Mouse (Mus musculus) liver, postnatal 0 days (tissue): ENCODE data around the gene Adam10. TPM values are rescaled to one million over a fixed set of nuclear protein-coding genes. Genes with fewer than 3 reads are reported as not detected.

ENCODE experiments used
- ATAC-seq: fragments of 200-750 bp; cut with Nextera tagmentation; 2 replicates; pipeline ENCODE4 v1.8.0; 2017; ENCODE audit warnings: mild to moderate bottlenecking, moderate library complexity
- DNase-seq: peaks from one replicate; pipeline ENCODE4 v3.0.0-alpha.2; 2016
- H3K27ac ChIP-seq: fragments of 300-500 bp; sonication (generic); 2 replicates; pipeline ENCODE4 v1.5.1; 2014; ENCODE audit warnings: antibody characterized with exemption, moderate library complexity, mild to moderate bottlenecking, low read depth
- H3K27me3 ChIP-seq: fragments of 300-500 bp; sonication (generic); 2 replicates; pipeline ENCODE4 v1.6.1; 2014; ENCODE audit warnings: low read length, control low read depth, mixed read lengths; ENCODE audit not compliant: insufficient read depth
- H3K36me3 ChIP-seq: fragments of 300-500 bp; sonication (generic); replicated peaks from 2 replicates; pipeline ENCODE4 v1.6.1; 2014; ENCODE audit warnings: mild to moderate bottlenecking, control low read depth, low read length, moderate library complexity, mixed read lengths; ENCODE audit not compliant: insufficient read depth
- H3K4me1 ChIP-seq: fragments of 300-500 bp; sonication (generic); 2 replicates; pipeline ENCODE4 v1.6.1; 2014; ENCODE audit warnings: antibody characterized with exemption, mild to moderate bottlenecking, control low read depth; ENCODE audit not compliant: insufficient read depth
- H3K4me2 ChIP-seq: fragments of 300-500 bp; sonication (generic); 2 replicates; pipeline ENCODE4 v1.6.1; 2014; ENCODE audit warnings: low read depth, mild to moderate bottlenecking, low read length, moderate library complexity, mixed read lengths
- H3K4me3 ChIP-seq: fragments of 300-500 bp; sonication (generic); 2 replicates; pipeline ENCODE4 v1.5.1; 2014; ENCODE audit warnings: low read depth, low read length
- H3K9ac ChIP-seq: fragments of 300-500 bp; sonication (generic); replicated peaks from 2 replicates; pipeline ENCODE4 v1.6.1; 2014; ENCODE audit warnings: mild to moderate bottlenecking, moderate library complexity
- H3K9me3 ChIP-seq: fragments of 300-500 bp; sonication (generic); 2 replicates; pipeline ENCODE4 v1.6.1; 2016; ENCODE audit warnings: mild to moderate bottlenecking, control low read depth, low read length, mixed read lengths
- CTCF ChIP-seq: sonication (generic); IDR thresholded peaks from 2 replicates; pipeline ENCODE4 v1.5.1; 2016; ENCODE audit warnings: antibody characterized with exemption, low read depth
- EP300 ChIP-seq: IDR thresholded peaks from 2 replicates; pipeline ENCODE4 v1.6.1; 2016; ENCODE audit warnings: antibody characterized with exemption, low read depth, mild to moderate bottlenecking
- WGBS: fragments of 180-500 bp; shearing (Covaris S2); extraction: QIAGEN DNeasy Blood & Tissue Kit; methylation state at CpG from one replicate; pipeline ENCODE4 v1.1.7; 2014; ENCODE audit not compliant: insufficient replicate concordance; 5-methylcytosine and 5-hydroxymethylcytosine counted together
- polyA plus RNA-seq: library from polyadenylated mRNA; unstranded; fragments of >200 nt; fragmentation: Nextera tagmentation; extraction: Ambion mirVana; gene quantifications from 2 replicates; pipeline ENCODE4 v1.2.1, GENCODE M21; 2015

Gene Adam10
- polyA plus RNA-seq, 1 experiment from 2014 or later = 36.7 TPM

DNA sequence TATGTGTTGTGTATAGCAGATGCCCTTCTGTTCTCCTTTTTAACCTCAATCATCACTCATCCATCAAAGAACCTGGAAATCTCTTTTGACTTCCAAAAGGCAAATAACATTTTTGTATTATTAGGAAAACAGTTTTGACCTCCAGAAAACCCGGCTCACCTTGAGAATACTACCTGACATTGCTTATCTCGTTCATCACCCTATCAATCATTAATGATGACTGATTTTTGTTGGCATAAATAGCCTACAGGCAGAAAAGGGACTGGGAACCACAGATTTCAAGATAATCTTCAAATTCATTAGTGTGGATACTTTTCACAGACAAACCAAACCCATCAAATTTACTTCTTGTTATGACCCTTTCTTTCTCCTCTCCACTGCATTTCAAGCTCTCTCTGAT lies 24.9 kb upstream of the Adam10 start:
- Histone ChIP-seq H3K27me3 (no peaks in the 10 kb centered on the region), H3K9ac (peak overlapping the region; percentile 46), H3K4me2 (peak overlapping the region; percentile 90), H3K4me3 (peak overlapping the region; percentile 99), H3K27ac (peak overlapping the region; percentile 77), H3K4me1 (peaks cover 31% of the 10 kb centered on the region), H3K9me3 (no peaks in the 10 kb centered on the region), H3K36me3 (peaks cover 19% of the 10 kb centered on the region)
- TF ChIP-seq CTCF = no peak
- no peak for TF ChIP-seq EP300
- 57% methylated on average over 2 of the region's 2 CpGs for WGBS
- ATAC-seq (no peak), DNase-seq (no peak)

DNA sequence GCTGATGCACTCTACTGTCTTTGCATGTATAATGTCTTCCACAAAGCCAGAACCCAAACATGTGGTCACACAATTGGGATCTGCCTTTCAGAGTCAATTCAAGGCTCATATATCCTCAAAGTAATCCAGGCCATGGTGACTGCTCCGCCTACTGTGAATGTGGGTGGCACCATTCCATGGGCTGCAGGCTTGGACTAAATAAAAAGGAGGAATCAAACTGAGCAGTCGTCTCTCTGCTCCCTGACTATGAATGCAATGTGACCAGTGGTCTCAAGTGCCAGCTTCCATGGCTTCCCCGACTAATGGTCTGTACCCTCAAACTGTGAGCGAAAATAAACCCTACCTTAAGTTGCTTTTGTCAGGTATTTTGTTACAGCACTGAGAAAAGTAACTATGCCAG lies 24.3 kb upstream of the Adam10 start:
- 74% methylated on average over 4 of the region's 4 CpGs for WGBS
- H3K36me3 ChIP-seq = peaks cover 13% of the 10 kb centered on the region
- peak overlapping the region; percentile 99 for H3K4me3 ChIP-seq
- no peaks in the 10 kb centered on the region for H3K27me3 ChIP-seq
- peak overlapping the region; percentile 90 for H3K4me2 ChIP-seq
- H3K4me1 ChIP-seq = peaks cover 31% of the 10 kb centered on the region
- peak overlapping the region; percentile 46 for H3K9ac ChIP-seq
- peak overlapping the region; percentile 77 for H3K27ac ChIP-seq
- DNase-seq (peak; percentile 21), ATAC-seq (no peak)
- H3K9me3 ChIP-seq = no peaks in the 10 kb centered on the region
- TF ChIP-seq EP300 = no peak
- TF ChIP-seq CTCF = no peak

DNA sequence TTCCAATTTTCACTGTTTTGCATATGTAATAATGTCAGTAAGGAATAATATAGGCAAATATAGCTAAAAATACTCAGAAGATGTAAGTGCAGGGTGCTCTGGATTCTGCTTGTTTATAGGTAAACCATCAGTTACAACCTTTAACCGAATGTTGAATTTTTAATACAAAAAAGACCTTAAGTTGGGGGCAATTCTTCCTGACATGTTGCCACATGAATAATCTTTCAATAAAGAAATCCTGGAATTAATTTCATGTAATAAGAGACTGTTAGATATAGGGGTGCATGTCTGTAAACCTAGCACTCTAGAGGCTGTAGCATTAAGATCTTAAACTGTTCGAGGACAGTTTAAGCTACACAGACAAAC lies 23.1 kb upstream of the Adam10 start:
- Histone ChIP-seq H3K36me3 (peaks cover 7% of the 10 kb centered on the region; the same call in 1 of the 2 replicates), H3K9me3 (no peaks in the 10 kb centered on the region), H3K27me3 (no peaks in the 10 kb centered on the region), H3K4me3 (peak overlapping the region; percentile 99), H3K9ac (peak overlapping the region; percentile 100), H3K4me2 (peak overlapping the region; percentile 90), H3K27ac (peak overlapping the region; percentile 100), H3K4me1 (peaks cover 29% of the 10 kb centered on the region)
- no peak for TF ChIP-seq CTCF
- no peak for TF ChIP-seq EP300
- ATAC-seq (no peak), DNase-seq (no peak)
- WGBS = 32% methylated on average over 2 of the region's 2 CpGs

DNA sequence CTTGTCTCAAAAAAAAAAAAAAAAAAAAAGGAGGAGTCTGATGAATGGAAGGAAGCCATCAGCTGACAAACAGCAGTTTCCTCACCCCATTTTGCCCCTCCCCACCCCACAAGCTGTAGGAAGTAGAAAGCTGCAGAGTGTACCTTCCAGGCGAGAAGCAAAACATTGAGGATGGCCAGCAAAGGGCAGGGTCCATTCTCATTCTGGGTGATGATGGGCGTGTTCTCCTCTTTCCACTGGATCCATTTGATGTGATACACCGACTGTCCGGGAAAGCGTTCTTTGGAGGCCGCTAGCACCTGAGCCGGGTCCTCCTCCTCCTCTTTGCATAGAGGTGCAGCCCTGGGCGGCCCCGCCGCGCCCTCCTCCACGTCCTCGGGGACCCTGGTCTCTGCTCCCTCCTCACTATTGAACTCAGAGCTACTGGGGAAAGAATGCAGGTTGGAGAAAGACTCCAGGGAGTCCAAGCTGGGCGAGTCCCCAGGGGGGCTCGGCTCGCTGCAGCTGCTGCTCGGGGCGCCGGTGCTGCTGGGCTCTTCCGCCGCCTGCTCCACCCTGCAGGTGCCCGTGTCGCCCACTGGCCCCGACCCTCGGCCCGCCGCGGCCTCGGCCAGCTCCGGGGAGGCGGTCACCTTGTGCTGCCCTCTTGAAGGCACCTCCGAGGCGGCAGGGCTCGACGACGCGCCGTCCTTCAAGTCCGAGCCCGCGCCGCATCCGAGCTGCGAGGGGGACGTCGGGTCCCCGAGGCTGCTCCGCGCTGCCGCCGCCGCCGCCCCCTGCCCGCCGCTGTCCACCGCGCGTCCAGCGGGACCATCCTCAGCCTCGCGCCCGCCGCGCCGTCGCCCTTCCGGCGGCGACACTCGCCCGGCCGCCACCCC lies 22.4 kb upstream of the Adam10 start, which contains the start of gene Gm10642:
TSS of gene Gm10642 (plus strand) at position 122 of the 878 bp plus-strand sequence.
- WGBS = 0% methylated on average over 21 of the region's 72 CpGs
- peak within 1 kb of the TSS; percentile 99 for H3K4me3 ChIP-seq
- H3K4me1 ChIP-seq = peaks cover 29% of the 10 kb centered on the region

DNA sequence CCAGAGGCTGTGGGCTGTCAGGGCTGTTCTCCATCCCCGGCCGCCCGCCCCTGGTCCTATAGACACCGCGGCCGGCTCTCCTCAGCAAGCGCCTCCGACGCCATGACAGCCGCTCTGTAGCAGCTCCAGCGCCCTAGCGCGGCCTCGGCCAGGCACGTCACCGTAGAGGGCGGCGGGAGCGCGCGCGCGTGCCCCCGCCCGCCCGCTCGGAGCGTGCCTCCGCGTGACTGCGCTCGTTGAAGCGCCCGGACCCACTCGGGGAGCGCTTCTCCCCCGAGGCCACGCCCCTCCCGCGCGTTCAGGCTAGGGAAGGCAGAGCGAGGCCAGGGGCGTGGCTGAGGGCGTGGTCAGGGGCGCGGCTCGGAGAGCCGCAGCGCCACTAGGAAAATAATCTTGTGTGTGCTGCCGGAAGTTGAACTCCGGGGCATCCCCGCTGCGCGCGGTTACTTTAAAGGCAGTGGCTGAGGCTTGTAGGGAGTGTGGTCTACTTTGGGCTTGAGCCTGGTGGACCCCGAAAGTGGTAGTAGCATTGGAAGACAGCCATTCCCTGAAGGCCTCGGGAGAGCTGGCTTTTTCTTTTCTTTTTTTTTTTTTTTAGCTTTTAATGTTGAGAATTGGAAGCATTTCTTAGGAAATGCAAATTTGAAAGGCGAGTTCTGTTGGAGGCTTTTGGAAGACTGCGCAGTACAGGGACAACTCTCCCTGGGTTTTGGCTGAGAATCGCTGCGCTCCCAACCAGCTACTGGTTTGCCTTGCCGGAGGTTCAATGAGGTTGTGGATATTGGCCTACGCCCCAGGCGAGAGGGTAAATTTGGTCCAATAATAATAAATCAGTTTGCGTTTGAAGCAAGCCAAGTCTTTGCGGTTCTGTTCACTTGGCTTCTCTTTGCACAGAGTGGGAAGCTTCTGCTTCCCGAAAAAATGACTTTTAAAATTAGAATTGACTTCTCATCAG lies 21.5 kb upstream of the Adam10 start, which contains the start of gene Mindy2:
TSS of gene Mindy2 (minus strand) at position 162 of the 955 bp plus-strand sequence.
- peak; percentile 94 for ATAC-seq
- Histone ChIP-seq H3K36me3 (peaks cover 7% of the 10 kb centered on the region; the same call in 1 of the 2 replicates), H3K27me3 (no peaks in the 10 kb centered on the region), H3K9ac (peak within 1 kb of the TSS; percentile 100), H3K4me1 (peaks cover 26% of the 10 kb centered on the region), H3K4me3 (peak within 1 kb of the TSS; percentile 99), H3K4me2 (peak within 1 kb of the TSS; percentile 90), H3K9me3 (no peaks in the 10 kb centered on the region), H3K27ac (peak within 1 kb of the TSS; percentile 100)
- DNase-seq = peak; percentile 100
- peak; percentile 33; the same call in 1 of the 2 replicates for TF ChIP-seq EP300
- TF ChIP-seq CTCF = no peak
- WGBS = 1% methylated on average over 53 of the region's 67 CpGs

More for the DNA sequence above, 22.4 kb upstream of the Adam10 start, which contains the start of gene Gm10642:
- peak; percentile 76 for DNase-seq
- Histone ChIP-seq H3K9me3 (no peaks in the 10 kb centered on the region), H3K4me2 (peak within 1 kb of the TSS; percentile 90), H3K9ac (peak within 1 kb of the TSS; percentile 100), H3K36me3 (peaks cover 7% of the 10 kb centered on the region; the same call in 1 of the 2 replicates), H3K27me3 (no peaks in the 10 kb centered on the region), H3K27ac (peak within 1 kb of the TSS; percentile 100)
- TF ChIP-seq EP300 (no peak), CTCF (no peak)
- ATAC-seq = peak; percentile 47
